ENCODE assay signal across 27 mouse cellular contexts in the genomic region with DNA sequence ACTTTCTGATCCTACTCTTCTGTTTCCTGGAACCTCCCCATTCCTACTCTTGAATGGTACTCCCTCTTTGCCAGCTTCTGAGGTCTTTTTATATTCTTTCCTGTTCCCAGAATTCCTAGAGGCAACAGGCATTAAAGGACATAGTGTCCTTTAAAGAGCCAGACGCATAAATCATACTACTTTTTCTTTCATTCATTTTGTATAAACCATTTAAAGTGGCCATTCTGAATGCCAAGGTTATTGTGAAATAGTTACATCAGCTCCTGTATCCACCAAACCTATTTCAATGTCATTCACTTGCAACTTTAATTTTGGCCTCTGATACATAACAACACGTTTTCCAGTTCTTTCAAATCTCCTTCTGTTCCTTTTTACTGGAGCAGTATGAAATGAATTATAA. TPM values are rescaled to one million over a fixed set of nuclear protein-coding genes. Genes with fewer than 3 reads are reported as not detected.
A peak's percentile ranks its signal among the peaks of the same experiment; 100 is the strongest.
DNase-seq lines count a peak whose midpoint lies in the region; ATAC-seq and TF ChIP-seq lines count a peak whose summit lies in the region.
"Had no signal": no experiment of that assay in that cellular context is flagged by ENCODE, and none has a peak within 500 bp of the region (broad histone marks: within the 10 kb centered on the region; RNA-seq: fewer than 3 reads in every experiment).

No protein-coding gene starts in this region.

- 72% methylated on average over 2 of the region's 2 CpGs for WGBS in midbrain, embryonic 11.5 days
- WGBS in midbrain, postnatal 0 days: 63% methylated on average over 2 of the region's 2 CpGs

- no peaks in the 10 kb centered on the region for H3K9me3 ChIP-seq in midbrain, embryonic 11.5 days (ENCODE audit: control insufficient read depth, low read length)
- H3K9me3 ChIP-seq in midbrain, postnatal 0 days (ENCODE audit: low read length): no peaks in the 10 kb centered on the region
- H3K9me3 ChIP-seq: embryonic facial prominence, embryonic 13.5 days; embryonic facial prominence, embryonic 15.5 days; forebrain, embryonic 13.5 days; forebrain, embryonic 15.5 days; G1E had no signal

- no peaks in the 10 kb centered on the region for H3K27me3 ChIP-seq in midbrain, embryonic 11.5 days (ENCODE audit: control insufficient read depth, insufficient read depth, low read length)
- H3K27me3 ChIP-seq in midbrain, postnatal 0 days (ENCODE audit: insufficient read depth, low read length): no peaks in the 10 kb centered on the region
- H3K27me3 ChIP-seq: CH12.LX; embryonic facial prominence, embryonic 13.5 days; embryonic facial prominence, embryonic 15.5 days; forebrain, embryonic 13.5 days; forebrain, embryonic 15.5 days had no signal

- TF ChIP-seq CTCF in midbrain, postnatal 0 days (IDR thresholded peaks at IDR 0.05): no peak

- H3K9ac ChIP-seq in midbrain, embryonic 11.5 days (ENCODE audit: low read length): no peak overlapping the region
- H3K9ac ChIP-seq in midbrain, postnatal 0 days (replicated peaks; ENCODE audit: low read length, poor library complexity, severe bottlenecking): no peak overlapping the region
- H3K9ac ChIP-seq: embryonic facial prominence, embryonic 13.5 days; embryonic facial prominence, embryonic 15.5 days; forebrain, embryonic 13.5 days; forebrain, embryonic 15.5 days; forebrain, postnatal 0 days had no signal

- no peaks in the 10 kb centered on the region for H3K36me3 ChIP-seq in midbrain, embryonic 11.5 days (ENCODE audit: control insufficient read depth, insufficient read depth, low read length)
- H3K36me3 ChIP-seq in midbrain, postnatal 0 days (ENCODE audit: insufficient read depth, low read length): no peaks in the 10 kb centered on the region
- H3K36me3 ChIP-seq: embryonic facial prominence, embryonic 13.5 days; embryonic facial prominence, embryonic 15.5 days; forebrain, embryonic 15.5 days; G1E had no signal

- ATAC-seq in midbrain, embryonic 11.5 days (ENCODE audit: low FRiP score): no peak
- ATAC-seq in midbrain, postnatal 0 days (ENCODE audit: low FRiP score): no peak
- ATAC-seq: CD4-positive, CD25-positive, alpha-beta regulatory T cell, adult 4 months; forebrain, embryonic 13.5 days; forebrain, embryonic 15.5 days; forebrain, postnatal 0 days had no signal

- DNase-seq in midbrain, embryonic 11.5 days (ENCODE audit: low spot score, missing footprints): peak; percentile 2
- no peak for DNase-seq in midbrain, postnatal 0 days (ENCODE audit: low spot score)
- peak; percentile 56 for DNase-seq in NIH3T3 (ENCODE audit: low read depth)
- DNase-seq in fat pad, adult 2 months (ENCODE audit: extremely low read depth, low read depth, low spot score): peak; percentile 45
- DNase-seq in adrenal gland, adult 18-20 months (ENCODE audit: low spot score in 2 of 2): no peak
- DNase-seq in neural tube, embryonic 10.5 days (ENCODE audit: extremely low spot score, low spot score): no peak
- no peak for DNase-seq in spleen, postnatal 4 days (ENCODE audit: low spot score in 2 of 2)
- DNase-seq: adrenal gland, adult 2 months; adrenal gland, postnatal 10 days; adrenal gland, postnatal 25 days; B cell, adult 2 months; cerebellum, adult 11 months; cerebellum, adult 18-20 months; cerebellum, adult 8-10 months; cerebellum, adult 9-11 months; cerebellum, postnatal 14 days; cerebellum, postnatal 36 days; embryo, embryonic 11 days; forebrain, postnatal 0 days had no signal

- no peak overlapping the region for H3K4me2 ChIP-seq in midbrain, embryonic 11.5 days
- no peak overlapping the region for H3K4me2 ChIP-seq in midbrain, postnatal 0 days (ENCODE audit: low read depth, low read length, poor library complexity, severe bottlenecking)
- H3K4me2 ChIP-seq: embryonic facial prominence, embryonic 13.5 days; embryonic facial prominence, embryonic 15.5 days; forebrain, embryonic 13.5 days; forebrain, embryonic 15.5 days had no signal

- H3K4me1 ChIP-seq in midbrain, embryonic 11.5 days (ENCODE audit: control insufficient read depth, insufficient read depth, low read length): no peaks in the 10 kb centered on the region
- H3K4me1 ChIP-seq in midbrain, postnatal 0 days (ENCODE audit: insufficient read depth, low read length): no peaks in the 10 kb centered on the region
- H3K4me1 ChIP-seq: embryonic facial prominence, embryonic 13.5 days; embryonic facial prominence, embryonic 15.5 days; forebrain, embryonic 13.5 days; forebrain, embryonic 15.5 days had no signal

- H3K27ac ChIP-seq in midbrain, embryonic 11.5 days (ENCODE audit: low read depth, low read length): no peak overlapping the region
- H3K27ac ChIP-seq in midbrain, postnatal 0 days (ENCODE audit: low read depth, low read length): no peak overlapping the region
- H3K27ac ChIP-seq: embryonic facial prominence, embryonic 13.5 days; embryonic facial prominence, embryonic 15.5 days; forebrain, embryonic 13.5 days; forebrain, embryonic 15.5 days had no signal

- no peak overlapping the region for H3K4me3 ChIP-seq in midbrain, embryonic 11.5 days (ENCODE audit: low read depth, low read length)
- no peak overlapping the region for H3K4me3 ChIP-seq in midbrain, postnatal 0 days (ENCODE audit: low read depth, low read length)
- H3K4me3 ChIP-seq: embryonic facial prominence, embryonic 13.5 days; embryonic facial prominence, embryonic 15.5 days; erythroblast, embryonic 14.5 days; forebrain, embryonic 13.5 days; forebrain, embryonic 15.5 days had no signal

RNA-seq across cellular contexts. Expression of a gene that starts 14.5 kb away (rescaled TPM):
- 115 and 117 TPM in 2 replicates for polyA plus RNA-seq in midbrain, embryonic 11.5 days (2014; fragmentation: Nextera tagmentation; extraction: Ambion mirVana)
- total RNA-seq in midbrain, postnatal 0 days (2014; rRNA removed): 83.7 and 87.9 TPM in 2 replicates
- polyA plus RNA-seq in midbrain, postnatal 0 days (2015; fragmentation: Nextera tagmentation; extraction: Ambion mirVana): 128 and 132 TPM in 2 replicates
- 100 to 1,000 TPM; 147 to 168 TPM for total RNA-seq in adrenal gland, adult 18-20 months (2021)

RNA-seq across cellular contexts. Expression of a gene that starts 19.6 kb away (rescaled TPM):
- 45.1 and 46.7 TPM in 2 replicates for polyA plus RNA-seq in midbrain, embryonic 11.5 days (2014; fragmentation: Nextera tagmentation; extraction: Ambion mirVana)
- 29.8 and 42.1 TPM in 2 replicates for total RNA-seq in midbrain, postnatal 0 days (2014; rRNA removed)
- polyA plus RNA-seq in midbrain, postnatal 0 days (2015; fragmentation: Nextera tagmentation; extraction: Ambion mirVana): 38.9 and 40.3 TPM in 2 replicates
- total RNA-seq in adrenal gland, adult 18-20 months (2021): 10 to 100 TPM; 38.1 to 38.3 TPM

RNA-seq across cellular contexts. Expression of a gene that starts 21.5 kb away (rescaled TPM):
- polyA plus RNA-seq in midbrain, embryonic 11.5 days (2014; fragmentation: Nextera tagmentation; extraction: Ambion mirVana): 84.7 and 88.6 TPM in 2 replicates
- total RNA-seq in midbrain, postnatal 0 days (2014; rRNA removed): 59.5 and 65.9 TPM in 2 replicates
- polyA plus RNA-seq in midbrain, postnatal 0 days (2015; fragmentation: Nextera tagmentation; extraction: Ambion mirVana): 81.0 and 82.6 TPM in 2 replicates
- total RNA-seq in adrenal gland, adult 18-20 months (2021): 10 to 100 TPM; 38.5 to 41.8 TPM

RNA-seq across cellular contexts. Expression of a gene that starts 28.3 kb away (rescaled TPM):
- polyA plus RNA-seq in midbrain, embryonic 11.5 days (2014; fragmentation: Nextera tagmentation; extraction: Ambion mirVana): 54.1 and 56.3 TPM in 2 replicates
- 36.5 and 45.9 TPM in 2 replicates for total RNA-seq in midbrain, postnatal 0 days (2014; rRNA removed)
- 31.3 and 32.6 TPM in 2 replicates for polyA plus RNA-seq in midbrain, postnatal 0 days (2015; fragmentation: Nextera tagmentation; extraction: Ambion mirVana)
- 10 to 100 TPM; 39.4 to 43.1 TPM for total RNA-seq in adrenal gland, adult 18-20 months (2021)

RNA-seq across cellular contexts. Expression of a gene that starts 36.1 kb away (rescaled TPM):
- polyA plus RNA-seq in midbrain, embryonic 11.5 days (2014; fragmentation: Nextera tagmentation; extraction: Ambion mirVana): 31.9 and 32.7 TPM in 2 replicates
- 42.5 and 44.0 TPM in 2 replicates for total RNA-seq in midbrain, postnatal 0 days (2014; rRNA removed)
- 45.2 and 46.6 TPM in 2 replicates for polyA plus RNA-seq in midbrain, postnatal 0 days (2015; fragmentation: Nextera tagmentation; extraction: Ambion mirVana)
- total RNA-seq in adrenal gland, adult 18-20 months (2021): 10 to 100 TPM; 68.9 to 71.0 TPM

Comparison
In these comparisons a context has a peak if more than half of its experiments do, and no peak if none do; other contexts are left out.
1. DNase-seq: peak in midbrain, embryonic 11.5 days (single experiment), NIH3T3 (single experiment) and fat pad, adult 2 months (single experiment); none in midbrain, postnatal 0 days (single experiment), adrenal gland, adult 18-20 months (0 of 2), neural tube, embryonic 10.5 days (single experiment) and spleen, postnatal 4 days (0 of 2).